Mouse (Mus musculus) hindbrain, embryonic 10.5 days (tissue): ENCODE measurements around the gene Lig4. TPM values are rescaled to one million over a fixed set of nuclear protein-coding genes. Genes with fewer than 3 reads are reported as not detected.
A peak's percentile ranks its signal among the peaks of the same experiment; 100 is the strongest.

Source experiments
- DNase-seq: peaks from one replicate; pipeline ENCODE4 v3.0.0-alpha.2; 2017; ENCODE audit warnings: low spot score
- H3K27ac ChIP-seq: fragments of 300-500 bp; sonication (generic); 2 replicates; pipeline ENCODE4 v1.5.1; 2016; ENCODE audit warnings: mild to moderate bottlenecking, moderate library complexity
- H3K27me3 ChIP-seq: fragments of 300-500 bp; sonication (generic); 2 replicates; pipeline ENCODE4 v1.6.1; 2016; ENCODE audit warnings: mild to moderate bottlenecking; ENCODE audit not compliant: poor library complexity, insufficient read depth, severe bottlenecking
- H3K36me3 ChIP-seq: fragments of 300-500 bp; sonication (generic); 2 replicates; pipeline ENCODE4 v1.6.1; 2016; ENCODE audit warnings: mild to moderate bottlenecking, moderate library complexity
- H3K4me1 ChIP-seq: fragments of 300-500 bp; sonication (generic); replicated peaks from 2 replicates; pipeline ENCODE4 v1.6.1; 2016; ENCODE audit warnings: mild to moderate bottlenecking
- H3K4me3 ChIP-seq: fragments of 300-500 bp; sonication (generic); 2 replicates; pipeline ENCODE4 v1.5.1; 2016; ENCODE audit warnings: mild to moderate bottlenecking, moderate library complexity
- H3K9me3 ChIP-seq: fragments of 300-500 bp; sonication (generic); 2 replicates; pipeline ENCODE4 v1.6.1; 2016; ENCODE audit warnings: mild to moderate bottlenecking, moderate library complexity
- WGBS: fragments of 180-500 bp; shearing (Covaris S2); methylation state at CpG from one replicate; pipeline ENCODE4 v1.1.7; 2016; 5-methylcytosine and 5-hydroxymethylcytosine counted together
- polyA plus RNA-seq: library from polyadenylated mRNA; unstranded; fragments of >200 nt; fragmentation: Nextera tagmentation; extraction: Ambion mirVana; gene quantifications from 2 replicates; pipeline ENCODE4 v1.2.1, GENCODE M21; 2016

The Lig4 gene
- polyA plus RNA-seq, 1 experiment from 2014 or later, result 7.1 TPM

DNA sequence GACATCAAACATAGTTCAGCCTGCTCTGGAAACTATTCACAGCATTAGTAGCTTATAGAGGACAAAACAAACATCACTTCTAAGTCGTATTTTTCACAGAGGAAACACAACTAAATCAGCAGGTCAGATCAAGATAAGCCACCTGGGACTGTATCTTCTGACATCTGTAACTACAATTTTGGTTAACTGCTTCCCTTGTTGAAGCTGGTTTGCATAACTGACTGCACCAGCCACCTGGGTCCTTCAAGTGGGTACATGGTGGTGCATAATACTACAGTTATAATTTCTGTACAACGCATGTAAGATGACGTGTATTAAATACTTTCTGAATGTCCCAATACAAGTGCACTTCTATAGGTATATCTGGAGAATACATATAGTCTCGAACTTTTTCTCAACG lies 2.2 kb downstream of the Lig4 start:
- H3K36me3 ChIP-seq, result peaks cover 30% of the 10 kb centered on the region
- H3K4me3 ChIP-seq, result peak overlapping the region; percentile 84
- no peak overlapping the region for H3K27ac ChIP-seq
- H3K4me1 ChIP-seq, result peaks cover 44% of the 10 kb centered on the region
- DNase-seq, result no peak
- no peaks in the 10 kb centered on the region for H3K9me3 ChIP-seq
- no peaks in the 10 kb centered on the region for H3K27me3 ChIP-seq
- WGBS, result 55% methylated on average over 5 of the region's 5 CpGs

DNA sequence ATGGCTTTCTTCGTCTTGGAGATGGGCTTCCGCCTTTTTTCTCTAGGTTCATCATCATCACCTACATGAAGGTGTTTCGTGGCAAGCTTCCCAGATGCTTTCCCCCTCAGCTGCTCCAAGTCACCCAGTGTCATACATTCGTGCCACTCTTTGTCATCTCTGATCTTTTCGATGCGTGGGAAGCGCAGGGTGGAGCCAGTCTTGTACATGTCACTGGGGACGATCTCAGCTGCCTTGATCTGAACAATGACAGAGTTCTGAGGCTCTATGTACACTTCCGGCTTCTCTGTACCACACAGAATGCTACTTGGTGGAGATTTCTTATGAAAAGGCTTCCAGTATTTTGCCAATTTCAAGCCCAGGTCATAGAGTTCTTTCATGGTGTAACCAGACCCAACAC lies 5.6 kb downstream of the Lig4 start:
- no peak overlapping the region for H3K4me3 ChIP-seq
- no peaks in the 10 kb centered on the region for H3K27me3 ChIP-seq
- H3K27ac ChIP-seq, result no peak overlapping the region
- peaks cover 45% of the 10 kb centered on the region for H3K36me3 ChIP-seq
- H3K4me1 ChIP-seq, result peaks cover 16% of the 10 kb centered on the region
- no peaks in the 10 kb centered on the region for H3K9me3 ChIP-seq
- WGBS, result 94% methylated on average over 9 of the region's 9 CpGs
- no peak for DNase-seq

DNA sequence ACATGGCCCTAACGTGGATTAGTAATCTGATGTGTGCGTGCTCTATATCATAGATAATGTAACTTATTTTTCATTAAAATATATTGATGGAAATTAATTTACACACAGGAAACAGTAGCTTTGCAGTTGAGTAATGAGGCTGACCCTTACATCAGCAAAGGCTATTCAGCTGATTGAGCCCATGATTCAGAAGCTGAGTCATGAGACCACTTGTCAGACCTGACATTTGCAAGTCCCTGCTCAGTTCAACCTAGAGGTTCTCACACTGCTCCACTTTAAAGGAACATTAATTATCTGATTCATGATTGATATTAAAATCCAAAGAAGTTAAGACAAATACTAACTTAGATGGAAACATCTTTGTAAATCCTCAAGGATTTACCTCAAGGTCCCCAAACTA lies 17.6 kb downstream of the Lig4 start:
- WGBS, result 89% methylated on average over 2 of the region's 2 CpGs

DNA sequence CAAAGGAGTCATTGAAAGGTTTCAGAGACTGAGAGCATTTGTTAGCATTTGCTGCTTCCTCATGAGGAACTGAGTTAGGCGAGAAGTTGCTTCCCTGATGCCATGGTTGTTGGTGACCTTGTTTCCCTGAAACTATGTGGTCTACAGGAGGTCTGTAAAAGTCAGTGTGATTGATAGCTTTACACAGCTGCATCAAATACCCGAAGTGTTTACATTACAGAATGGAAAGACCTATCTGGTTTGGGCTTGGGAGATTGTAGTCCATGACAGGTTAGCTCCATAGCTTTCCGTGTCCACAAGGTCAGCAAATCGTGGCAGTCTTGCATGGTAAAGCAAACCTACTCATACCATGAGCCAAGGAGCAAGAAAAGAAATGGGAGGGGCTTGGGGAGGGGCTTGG lies 19.1 kb downstream of the Lig4 start:
- Histone ChIP-seq H3K27ac (no peak overlapping the region), H3K36me3 (no peaks in the 10 kb centered on the region), H3K4me3 (no peak overlapping the region), H3K4me1 (no peaks in the 10 kb centered on the region), H3K9me3 (no peaks in the 10 kb centered on the region), H3K27me3 (no peaks in the 10 kb centered on the region)
- DNase-seq, result no peak
- 74% methylated on average over 4 of the region's 4 CpGs for WGBS

More for the DNA sequence above, 17.6 kb downstream of the Lig4 start:
- Histone ChIP-seq H3K36me3 (no peaks in the 10 kb centered on the region), H3K27me3 (no peaks in the 10 kb centered on the region), H3K4me1 (no peaks in the 10 kb centered on the region), H3K9me3 (no peaks in the 10 kb centered on the region), H3K27ac (no peak overlapping the region), H3K4me3 (no peak overlapping the region)
- no peak for DNase-seq

- peaks cover 7% of the 10 kb centered on the region for H3K9me3 ChIP-seq
- 71% methylated on average over 10 of the region's 10 CpGs for WGBS
- no peaks in the 10 kb centered on the region for H3K36me3 ChIP-seq
- no peak for DNase-seq
- no peak overlapping the region for H3K27ac ChIP-seq
- no peaks in the 10 kb centered on the region for H3K4me1 ChIP-seq
- no peak overlapping the region for H3K4me3 ChIP-seq
- no peaks in the 10 kb centered on the region for H3K27me3 ChIP-seq
Measured at GRCm38 (mm10) chr8:9949134-9949890, 28.2 kb downstream of the Lig4 start.

DNA sequence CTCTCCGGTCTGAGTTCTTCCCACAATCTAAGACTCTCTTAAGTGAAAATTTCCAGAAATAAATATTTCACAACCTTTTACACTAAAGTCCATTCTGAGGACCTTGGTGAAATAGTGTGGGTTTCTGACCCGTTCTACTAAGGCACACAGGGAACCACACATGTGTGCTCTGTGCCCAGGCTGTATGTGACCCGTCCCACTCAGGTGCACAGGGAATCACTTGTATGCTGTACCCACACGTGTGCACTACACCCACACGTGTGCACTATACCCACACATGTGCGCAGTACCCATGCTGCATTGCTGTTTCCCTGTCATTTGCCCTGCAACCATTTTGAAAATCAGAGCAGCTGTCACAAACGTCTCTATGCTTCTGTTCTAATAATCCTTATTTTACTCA lies 41.9 kb downstream of the Lig4 start:
- Histone ChIP-seq H3K4me1 (no peaks in the 10 kb centered on the region), H3K4me3 (no peak overlapping the region), H3K27me3 (no peaks in the 10 kb centered on the region), H3K9me3 (no peaks in the 10 kb centered on the region), H3K36me3 (no peaks in the 10 kb centered on the region), H3K27ac (no peak overlapping the region)
- 66% methylated on average over 7 of the region's 7 CpGs for WGBS
- no peak for DNase-seq

GRCm38 (mm10) chr8:9934891-9935565 lies 42.5 kb downstream of the Lig4 start:
- Histone ChIP-seq H3K36me3 (no peaks in the 10 kb centered on the region), H3K4me1 (no peaks in the 10 kb centered on the region), H3K27ac (no peak overlapping the region), H3K27me3 (no peaks in the 10 kb centered on the region), H3K9me3 (no peaks in the 10 kb centered on the region), H3K4me3 (no peak overlapping the region)
- peak; percentile 59 for DNase-seq
- 37% methylated on average over 10 of the region's 10 CpGs for WGBS

DNA sequence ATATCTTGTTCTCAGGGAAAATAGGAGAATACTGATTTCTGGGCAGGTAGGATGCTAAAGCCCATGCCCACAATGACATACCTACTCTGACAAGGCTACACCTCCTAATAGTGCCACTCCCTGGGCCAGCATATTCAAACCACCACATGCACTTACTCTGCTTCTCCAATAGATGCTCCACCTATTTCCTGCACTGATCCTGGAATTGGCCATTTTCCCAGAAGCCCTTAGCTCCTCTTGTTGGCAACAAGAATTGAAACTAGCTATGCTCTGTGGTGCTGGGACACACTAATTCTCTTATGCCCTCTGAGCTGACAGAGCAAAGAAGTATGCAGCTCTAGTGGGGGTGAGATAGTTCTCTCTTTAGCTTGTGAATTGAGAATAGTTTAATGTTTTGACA lies 44.8 kb downstream of the Lig4 start:
- Histone ChIP-seq H3K36me3 (no peaks in the 10 kb centered on the region), H3K4me3 (no peak overlapping the region), H3K27me3 (no peaks in the 10 kb centered on the region), H3K9me3 (no peaks in the 10 kb centered on the region), H3K4me1 (no peaks in the 10 kb centered on the region), H3K27ac (no peak overlapping the region)
- no peak for DNase-seq

- Histone ChIP-seq H3K4me3 (no peak overlapping the region), H3K9me3 (no peaks in the 10 kb centered on the region), H3K27me3 (no peaks in the 10 kb centered on the region), H3K4me1 (no peaks in the 10 kb centered on the region), H3K27ac (no peak overlapping the region), H3K36me3 (no peaks in the 10 kb centered on the region)
- 85% methylated on average over 14 of the region's 14 CpGs for WGBS
- no peak for DNase-seq
Measured at GRCm38 (mm10) chr8:9929746-9930445, 47.6 kb downstream of the Lig4 start.

Other genes starting within 250 kb of the Lig4 start
- gene Fam155a, start 206.5 kb downstream of the Lig4 start, polyA plus RNA-seq, result 1.1 and 2.8 TPM in 2 replicates
- gene Gm10217, start 113.4 kb downstream of the Lig4 start, polyA plus RNA-seq, result not detected in 2 replicates
- gene Abhd13, start within 50 bp of the Lig4 start, polyA plus RNA-seq, result 14.5 and 15.1 TPM in 2 replicates
- 0.30 TPM in 1 of 2 replicates, not detected in the other for gene Tnfsf13b, start 28.8 kb upstream of the Lig4 start, polyA plus RNA-seq
- 2.8 TPM in 2 replicates for gene Myo16, start 176.2 kb upstream of the Lig4 start, polyA plus RNA-seq